Mouse (Mus musculus): ENCODE results near the gene Ptprg. TPM values are rescaled to one million over a fixed set of nuclear protein-coding genes. Genes with fewer than 3 reads are reported as not detected.

Gene Ptprg
- total RNA-seq (2021) = 100 to 1,000 TPM; 134 to 135 TPM

GRCm38 (mm10) chr14:11553273-11553665, at the start of gene Ptprg:
Ptprg (plus strand) TSS chr14:11553532.
- intact Hi-C loops (cut with DNase I) = loop anchor here (5.0 to 10.0 kb wide), 4 partner anchors 212 to 442 kb away; partner anchors contain the start of gene Fhit
- peak; percentile 88 to 94 for DNase-seq (ENCODE audit: extremely low spot score in 1 of 2, low spot score in 2 of 2)

GRCm38 (mm10) chr14:11503803-11504365, 49.4 kb upstream of the Ptprg start:
- DNase-seq (ENCODE audit: extremely low spot score in 1 of 2, low spot score in 2 of 2) = no peak
- intact Hi-C loops (cut with DNase I) = no loop called here

GRCm38 (mm10) chr14:11510173-11510572, 43.2 kb upstream of the Ptprg start:
- intact Hi-C loops (cut with DNase I) = no loop called here
- no peak for DNase-seq (ENCODE audit: extremely low spot score in 1 of 2, low spot score in 2 of 2)

- no peak for DNase-seq (ENCODE audit: extremely low spot score in 1 of 2, low spot score in 2 of 2)
- intact Hi-C loops (cut with DNase I) = no loop called here
Measured at GRCm38 (mm10) chr14:11519171-11519570, 34.2 kb upstream of the Ptprg start.

GRCm38 (mm10) chr14:11523052-11523451, 30.3 kb upstream of the Ptprg start:
- intact Hi-C loops (cut with DNase I) = no loop called here
- no peak for DNase-seq (ENCODE audit: extremely low spot score in 1 of 2, low spot score in 2 of 2)

- no peak for DNase-seq (ENCODE audit: extremely low spot score in 1 of 2, low spot score in 2 of 2)
- intact Hi-C loops (cut with DNase I) = no loop called here
Measured at GRCm38 (mm10) chr14:11529591-11529990, 23.7 kb upstream of the Ptprg start.

- no peak for DNase-seq (ENCODE audit: extremely low spot score in 1 of 2, low spot score in 2 of 2)
- intact Hi-C loops (cut with DNase I) = no loop called here
Measured at GRCm38 (mm10) chr14:11534456-11534855, 18.9 kb upstream of the Ptprg start.

GRCm38 (mm10) chr14:11536121-11536520, 17.2 kb upstream of the Ptprg start:
- intact Hi-C loops (cut with DNase I) = no loop called here
- no peak for DNase-seq (ENCODE audit: extremely low spot score in 1 of 2, low spot score in 2 of 2)

GRCm38 (mm10) chr14:11551892-11552291, 1.4 kb upstream of the Ptprg start:
- no peak for DNase-seq (ENCODE audit: extremely low spot score in 1 of 2, low spot score in 2 of 2)
- intact Hi-C loops (cut with DNase I) = loop anchor here (5.0 to 10.0 kb wide), 4 partner anchors 213 to 443 kb away; partner anchors contain the start of gene Fhit

- DNase-seq (ENCODE audit: extremely low spot score in 1 of 2, low spot score in 2 of 2) = peak; percentile 13 to 52
- intact Hi-C loops (cut with DNase I) = loop anchor here (5.0 to 10.0 kb wide), 4 partner anchors 212 to 442 kb away; partner anchors contain the start of gene Fhit
Measured at GRCm38 (mm10) chr14:11552521-11553272, 635 bp upstream of the Ptprg start.

GRCm38 (mm10) chr14:11553679-11554305, 460 bp downstream of the Ptprg start:
- DNase-seq (ENCODE audit: extremely low spot score in 1 of 2, low spot score in 2 of 2) = no peak
- intact Hi-C loops (cut with DNase I) = loop anchor here (5.0 to 10.0 kb wide), 4 partner anchors 211 to 441 kb away; partner anchors contain the start of gene Fhit

GRCm38 (mm10) chr14:11554306-11555041, 1.1 kb downstream of the Ptprg start:
- DNase-seq (ENCODE audit: extremely low spot score in 1 of 2, low spot score in 2 of 2) = peak; percentile 28 to 77

GRCm38 (mm10) chr14:11555061-11555501, 1.7 kb downstream of the Ptprg start:
- intact Hi-C loops (cut with DNase I) = loop anchor here (5.0 to 10.0 kb wide), 4 partner anchors 52 to 440 kb away; no protein-coding TSS in a partner anchor
- peak in 1 of 2 experiments; percentile 57 for DNase-seq (ENCODE audit: extremely low spot score in 1 of 2, low spot score in 2 of 2)

More at GRCm38 (mm10) chr14:11554306-11555041, 1.1 kb downstream of the Ptprg start:
- intact Hi-C loops (cut with DNase I) = loop anchor here (5.0 to 10.0 kb wide), 6 partner anchors 53 to 440 kb away; partner anchors contain the start of gene Fhit

- DNase-seq (ENCODE audit: extremely low spot score in 1 of 2, low spot score in 2 of 2) = peak; percentile 27 to 41
- intact Hi-C loops (cut with DNase I) = loop anchor here (2.0 to 10.0 kb wide), 5 partner anchors 52 to 581 kb away; no protein-coding TSS in a partner anchor
Measured at GRCm38 (mm10) chr14:11555521-11556355, 2.4 kb downstream of the Ptprg start.

- DNase-seq (ENCODE audit: extremely low spot score in 1 of 2, low spot score in 2 of 2) = peak; percentile 55 to 78
- intact Hi-C loops (cut with DNase I) = loop anchor here (2.0 to 10.0 kb wide), 5 partner anchors 51 to 580 kb away; no protein-coding TSS in a partner anchor
Measured at GRCm38 (mm10) chr14:11556356-11557130, 3.2 kb downstream of the Ptprg start.

GRCm38 (mm10) chr14:11558496-11558895, 5.2 kb downstream of the Ptprg start:
- no peak for DNase-seq (ENCODE audit: extremely low spot score in 1 of 2, low spot score in 2 of 2)
- intact Hi-C loops (cut with DNase I) = loop anchor here (5.0 to 10.0 kb wide), 4 partner anchors 49 to 436 kb away; no protein-coding TSS in a partner anchor

All from left cerebral cortex, postnatal 10 days (tissue).